Comparison of ENCODE assay signal across 10 mouse cellular contexts in genomic region chr5:24426556-24427284, GRCm38 (mm10). TPM values are rescaled to one million over a fixed set of nuclear protein-coding genes. Genes with fewer than 3 reads are reported as not detected.
DNase-seq lines count a peak whose midpoint lies in the region; TF ChIP-seq lines count a peak whose summit lies in the region.
"Had no signal": no experiment of that assay in that cellular context is flagged by ENCODE, and none has a peak within 500 bp of the region (broad histone marks: within the 10 kb centered on the region; RNA-seq: fewer than 3 reads in every experiment).

No protein-coding gene starts in this region.

- TF ChIP-seq CTCF in ES-Bruce4 (IDR thresholded peaks at IDR 0.05; ENCODE audit: low read depth, low read length): no peak

- no peak for TF ChIP-seq POLR2A in ES-Bruce4 (IDR thresholded peaks at IDR 0.05; ENCODE audit: insufficient read depth, low read length)

- peaks cover 5% of the 10 kb centered on the region; the same call in 1 of the 2 replicates for H3K36me3 ChIP-seq in ES-Bruce4 (ENCODE audit: control insufficient read depth, insufficient read depth, low read length, poor library complexity, severe bottlenecking)
- H3K36me3 ChIP-seq in hindbrain, embryonic 10.5 days: peaks cover 26% of the 10 kb centered on the region

- WGBS in hindbrain, embryonic 10.5 days: 9% methylated on average over 9 of the region's 9 CpGs

- no peak overlapping the region for H3K9ac ChIP-seq in ES-Bruce4 (ENCODE audit: low read depth, poor library complexity, severe bottlenecking)

- peak overlapping the region; percentile 11; the same call in 1 of the 2 replicates for H3K27ac ChIP-seq in ES-Bruce4 (ENCODE audit: insufficient read depth, low read length)
- peak overlapping the region; percentile 92; the same call in 1 of the 2 replicates for H3K27ac ChIP-seq in hindbrain, embryonic 10.5 days

- TF ChIP-seq EP300 in ES-Bruce4 (IDR thresholded peaks at IDR 0.05; ENCODE audit: insufficient read depth, low read depth, low read length): no peak

- DNase-seq in heart, adult 11 months: peak; percentile 94
- no peak for DNase-seq in heart, adult 18-20 months
- no peak for DNase-seq in hindbrain, embryonic 10.5 days (ENCODE audit: low spot score)
- DNase-seq in lung, postnatal 10 days: peak; percentile 40
- DNase-seq in thymus, postnatal 14 days: no peak
- no peak for DNase-seq in gastrocnemius, postnatal 25 days
- no peak for DNase-seq in cerebellum, postnatal 36 days

- no peaks in the 10 kb centered on the region for H3K9me3 ChIP-seq in ES-Bruce4 (replicated peaks; ENCODE audit: control insufficient read depth, insufficient read depth, low read length, poor library complexity, severe bottlenecking)
- no peaks in the 10 kb centered on the region for H3K9me3 ChIP-seq in hindbrain, embryonic 10.5 days

- no peak overlapping the region for H3K4me3 ChIP-seq in ES-Bruce4 (ENCODE audit: low read depth, low read length)
- peak overlapping the region; percentile 79 for H3K4me3 ChIP-seq in hindbrain, embryonic 10.5 days

- no peaks in the 10 kb centered on the region for H3K27me3 ChIP-seq in ES-Bruce4 (ENCODE audit: control insufficient read depth, insufficient read depth, low read length, poor library complexity, severe bottlenecking)
- peaks cover 23% of the 10 kb centered on the region for H3K27me3 ChIP-seq in hindbrain, embryonic 10.5 days (ENCODE audit: insufficient read depth, poor library complexity, severe bottlenecking)
- H3K27me3 ChIP-seq: CH12.LX had no signal

- H3K4me1 ChIP-seq in ES-Bruce4 (ENCODE audit: control insufficient read depth, insufficient read depth, low read length): peaks cover 10% of the 10 kb centered on the region
- H3K4me1 ChIP-seq in hindbrain, embryonic 10.5 days (replicated peaks): peaks cover 68% of the 10 kb centered on the region

RNA-seq across cellular contexts. Expression of gene Slc4a2, which starts 3.1 kb away (rescaled TPM):
- total RNA-seq in heart, adult 18-20 months (2021): 10 to 100 TPM; 25.5 to 30.3 TPM
- polyA plus RNA-seq in ES-Bruce4 (2011; ENCODE audit: insufficient read depth, insufficient read length, low read depth, missing spikeins): 11.3 and 12.6 TPM in 2 replicates
- polyA plus RNA-seq in hindbrain, embryonic 10.5 days (2016; fragmentation: Nextera tagmentation; extraction: Ambion mirVana): 33.5 and 39.7 TPM in 2 replicates
- 10 to 100 TPM; 17.9 to 19.9 TPM for total RNA-seq in gastrocnemius, postnatal 25 days (2021)

RNA-seq across cellular contexts. Expression of gene Cdk5, which starts 3.4 kb away (rescaled TPM):
- total RNA-seq in heart, adult 18-20 months (2021): 10 to 100 TPM; 19.3 to 23.0 TPM
- polyA plus RNA-seq in ES-Bruce4 (2011; ENCODE audit: insufficient read depth, insufficient read length, low read depth, missing spikeins): 30.9 and 34.0 TPM in 2 replicates
- polyA plus RNA-seq in hindbrain, embryonic 10.5 days (2016; fragmentation: Nextera tagmentation; extraction: Ambion mirVana): 46.4 and 61.4 TPM in 2 replicates
- total RNA-seq in gastrocnemius, postnatal 25 days (2021): 10 to 100 TPM; 11.7 to 13.7 TPM

RNA-seq across cellular contexts. Expression of gene Asic3, which starts 13.5 kb away (rescaled TPM):
- total RNA-seq in heart, adult 18-20 months (2021): not detected
- polyA plus RNA-seq in ES-Bruce4 (2011; ENCODE audit: insufficient read depth, insufficient read length, low read depth, missing spikeins): 0.88 TPM in 1 of 2 replicates, not detected in the other
- 0.20 and 0.54 TPM in 2 replicates for polyA plus RNA-seq in hindbrain, embryonic 10.5 days (2016; fragmentation: Nextera tagmentation; extraction: Ambion mirVana)
- under 1 TPM in 1 of 2 experiments, not detected in 1; 0.19 TPM for total RNA-seq in gastrocnemius, postnatal 25 days (2021)
- total RNA-seq: common myeloid progenitor, adult 5-6 weeks had no signal

RNA-seq across cellular contexts. Expression of gene Fastk, which starts 18.4 kb away (rescaled TPM):
- 100 to 1,000 TPM; 288 to 330 TPM for total RNA-seq in heart, adult 18-20 months (2021)
- polyA plus RNA-seq in ES-Bruce4 (2011; ENCODE audit: insufficient read depth, insufficient read length, low read depth, missing spikeins): 51.6 and 59.8 TPM in 2 replicates
- polyA plus RNA-seq in hindbrain, embryonic 10.5 days (2016; fragmentation: Nextera tagmentation; extraction: Ambion mirVana): 114 and 127 TPM in 2 replicates
- total RNA-seq in gastrocnemius, postnatal 25 days (2021): 100 to 1,000 TPM; 169 to 176 TPM

RNA-seq across cellular contexts. Expression of gene Tmub1, which starts 20.9 kb away (rescaled TPM):
- 10 to 100 TPM; 10.7 to 10.8 TPM for total RNA-seq in heart, adult 18-20 months (2021)
- polyA plus RNA-seq in ES-Bruce4 (2011; ENCODE audit: insufficient read depth, insufficient read length, low read depth, missing spikeins): 4.8 and 7.7 TPM in 2 replicates
- polyA plus RNA-seq in hindbrain, embryonic 10.5 days (2016; fragmentation: Nextera tagmentation; extraction: Ambion mirVana): 32.7 and 38.4 TPM in 2 replicates
- 10 to 100 TPM; 17.2 to 18.9 TPM for total RNA-seq in gastrocnemius, postnatal 25 days (2021)

Comparison
In these comparisons a context has a peak if more than half of its experiments do, and no peak if none do; other contexts are left out.
1. DNase-seq: peak in heart, adult 11 months (single experiment) and lung, postnatal 10 days (single experiment); none in heart, adult 18-20 months (0 of 2), hindbrain, embryonic 10.5 days (single experiment), thymus, postnatal 14 days (single experiment), gastrocnemius, postnatal 25 days (single experiment) and cerebellum, postnatal 36 days (0 of 2).